Mouse (Mus musculus) left cerebral cortex, adult 11 months (tissue): ENCODE data around the gene Sypl.
A peak's percentile ranks its signal among the peaks of the same experiment; 100 is the strongest.

Source experiments
- DNase-seq: peaks from one replicate; pipeline ENCODE4 v3.0.0; 2022; ENCODE audit warnings: low spot score

Sypl gene

GRCm38 (mm10) chr12:32953596-32954215 is at the start of gene Sypl:
Sypl (plus strand) TSS chr12:32953891.
- peak; percentile 94 for DNase-seq

GRCm38 (mm10) chr12:32909686-32910085 is 44.0 kb upstream of the Sypl start:
- DNase-seq = no peak

- peak; percentile 57 for DNase-seq
Observed at GRCm38 (mm10) chr12:32910092-32910491, 43.6 kb upstream of the Sypl start.

- DNase-seq = no peak
Observed at GRCm38 (mm10) chr12:32910560-32911194, 43.0 kb upstream of the Sypl start.

- no peak for DNase-seq
Observed at GRCm38 (mm10) chr12:32911569-32911968, 42.1 kb upstream of the Sypl start.

- no peak for DNase-seq
Observed at GRCm38 (mm10) chr12:32912772-32913171, 40.9 kb upstream of the Sypl start.

GRCm38 (mm10) chr12:32918683-32919082 is 35.0 kb upstream of the Sypl start:
- no peak for DNase-seq

GRCm38 (mm10) chr12:32919091-32919490 is 34.6 kb upstream of the Sypl start:
- DNase-seq = no peak

GRCm38 (mm10) chr12:32919527-32919926 is 34.2 kb upstream of the Sypl start:
- no peak for DNase-seq

- DNase-seq = no peak
Observed at GRCm38 (mm10) chr12:32920185-32920788, 33.4 kb upstream of the Sypl start.

- DNase-seq = no peak
Observed at GRCm38 (mm10) chr12:32921071-32921470, 32.6 kb upstream of the Sypl start.

- DNase-seq = no peak
Observed at GRCm38 (mm10) chr12:32921532-32922131, 32.1 kb upstream of the Sypl start.

GRCm38 (mm10) chr12:32924245-32924644 is 29.4 kb upstream of the Sypl start:
- no peak for DNase-seq

GRCm38 (mm10) chr12:32926331-32927172 is 27.1 kb upstream of the Sypl start:
- DNase-seq = peak; percentile 55

- no peak for DNase-seq
Observed at GRCm38 (mm10) chr12:32927231-32927835, 26.4 kb upstream of the Sypl start.

GRCm38 (mm10) chr12:32928180-32928579 is 25.5 kb upstream of the Sypl start:
- no peak for DNase-seq

- no peak for DNase-seq
Observed at GRCm38 (mm10) chr12:32929831-32930513, 23.7 kb upstream of the Sypl start.

GRCm38 (mm10) chr12:32930566-32930965 is 23.1 kb upstream of the Sypl start:
- no peak for DNase-seq

- no peak for DNase-seq
Observed at GRCm38 (mm10) chr12:32936246-32936946, 17.3 kb upstream of the Sypl start.

GRCm38 (mm10) chr12:32941141-32941540 is 12.6 kb upstream of the Sypl start:
- no peak for DNase-seq
